Mouse (Mus musculus): ENCODE measurements around the gene Gk5.
"Not testable (repeated sequence)": the region's sequence is repeated elsewhere in the genome, so short reads cannot be mapped to it uniquely, and the experiment has no call there.

The Gk5 gene

DNA sequence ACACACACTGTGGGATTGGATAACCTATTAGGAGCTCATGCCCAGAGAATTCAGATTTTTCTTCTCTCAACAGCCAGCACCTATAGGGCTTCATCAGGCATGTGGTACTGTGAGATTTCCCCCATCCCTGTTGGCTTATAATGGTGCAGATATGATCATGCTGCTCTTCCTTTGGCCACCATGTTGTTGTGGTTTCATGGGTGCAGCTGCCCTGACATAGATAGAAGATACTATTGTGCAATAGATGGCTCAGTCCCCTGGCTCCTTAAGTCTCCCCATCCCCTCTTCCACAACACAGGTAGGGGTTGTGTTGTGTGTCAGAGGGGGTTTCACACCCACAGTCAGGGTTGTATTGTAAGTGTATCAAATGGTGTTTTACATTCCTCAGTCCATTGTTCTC lies 25.7 kb downstream of the Gk5 start:
- no peak for DNase-seq (ENCODE audit: low read depth)

DNA sequence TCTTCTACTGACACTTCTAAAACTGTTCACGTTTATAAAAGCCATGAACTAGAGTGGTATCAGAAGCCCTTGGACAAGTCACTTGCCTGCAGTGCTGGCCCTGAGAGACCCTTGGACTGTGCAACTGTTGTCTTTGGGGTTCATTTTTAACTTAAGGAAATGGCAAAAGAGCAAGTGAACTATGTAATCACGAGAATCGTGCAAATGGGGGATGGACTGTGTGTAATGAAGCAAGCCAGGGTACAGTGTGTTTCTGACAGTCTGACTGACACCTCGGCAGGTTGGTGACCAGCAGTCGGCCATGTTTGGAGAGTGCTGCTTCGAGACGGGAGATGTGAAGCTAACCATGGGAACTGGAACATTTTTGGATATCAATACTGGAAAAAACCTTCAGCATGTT lies 33.6 kb downstream of the Gk5 start:
- DNase-seq (ENCODE audit: low read depth) = no peak

DNA sequence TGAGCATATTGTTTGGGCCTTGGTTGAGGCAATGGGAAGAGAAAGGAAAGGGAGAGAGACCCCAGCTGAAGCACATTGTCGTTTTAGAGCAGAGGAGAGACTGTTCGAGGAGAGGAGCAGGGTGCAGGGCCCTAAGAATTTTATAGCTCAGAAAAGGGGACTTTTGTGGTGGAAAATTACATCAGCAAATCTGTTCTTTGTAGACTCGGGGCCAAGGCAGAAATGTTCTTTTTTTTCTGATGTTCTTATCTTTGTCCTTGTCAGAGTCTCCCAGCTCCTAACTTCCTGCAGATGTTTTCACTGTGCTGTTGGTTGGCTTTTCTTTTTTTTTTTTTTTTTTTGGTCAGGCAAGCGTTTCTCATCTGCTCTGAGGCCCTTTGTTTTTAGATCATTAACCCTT lies 39.3 kb downstream of the Gk5 start:
- DNase-seq (ENCODE audit: low read depth) = no peak

DNA sequence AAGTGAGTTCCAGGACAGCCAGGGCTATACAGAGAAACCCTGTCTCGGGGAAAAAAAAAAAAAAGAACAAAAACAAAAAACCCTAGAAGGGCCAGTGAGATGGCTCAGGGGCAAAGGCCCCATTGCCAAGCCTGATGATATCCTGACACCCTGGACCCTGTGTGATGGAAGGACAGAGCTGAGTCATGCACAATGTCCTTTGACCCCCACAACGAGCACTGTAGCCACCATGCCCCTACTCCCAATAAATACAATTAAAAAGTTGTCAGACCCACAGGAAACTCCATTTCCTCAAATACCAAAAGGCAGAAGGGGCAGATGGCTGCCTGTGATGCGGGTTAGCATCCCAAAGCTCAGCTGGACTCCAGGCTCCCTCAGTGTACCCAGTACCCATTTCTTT lies 39.9 kb downstream of the Gk5 start:
- DNase-seq (ENCODE audit: low read depth) = no peak

DNA sequence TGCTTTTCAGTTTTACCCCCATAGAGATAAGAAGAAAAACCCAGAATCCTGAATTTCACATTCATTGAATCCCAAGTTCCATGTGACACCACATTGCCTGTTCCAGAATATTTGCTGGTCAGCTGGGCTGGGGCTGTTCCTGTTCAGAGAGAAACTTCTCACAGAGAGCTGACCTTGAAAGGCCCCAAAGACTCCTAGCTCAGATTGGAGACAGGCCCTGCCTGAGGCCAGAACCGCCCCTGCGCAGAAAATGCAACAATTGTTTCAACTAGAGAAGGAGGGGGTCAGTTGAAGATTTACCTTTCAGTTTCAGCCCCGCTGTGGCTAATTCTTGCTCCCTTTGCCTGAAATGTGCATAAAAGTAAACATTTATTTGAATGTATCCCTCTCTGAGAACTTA lies 41.6 kb downstream of the Gk5 start:
- no peak for DNase-seq (ENCODE audit: low read depth)

DNA sequence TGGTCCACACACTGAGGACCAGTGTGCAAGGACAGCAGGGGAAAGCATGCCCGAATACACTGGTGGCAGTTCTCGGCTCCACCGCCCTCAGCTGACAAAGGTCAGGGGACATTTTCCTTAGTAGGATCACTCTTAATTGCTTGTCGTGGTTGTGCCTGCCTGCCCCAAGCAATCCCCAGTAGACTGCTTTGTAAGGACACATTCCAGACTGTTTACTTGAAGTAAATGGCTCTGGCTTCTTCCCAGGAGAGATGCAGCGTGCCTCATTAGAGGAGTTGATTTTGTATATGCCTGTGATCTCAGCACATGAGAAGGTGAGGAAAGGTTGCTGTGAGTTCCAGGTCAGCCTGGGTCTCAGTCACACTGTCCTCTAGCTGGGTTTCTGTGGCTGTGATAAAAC lies 43.3 kb downstream of the Gk5 start:
- DNase-seq (ENCODE audit: low read depth) = no peak

DNA sequence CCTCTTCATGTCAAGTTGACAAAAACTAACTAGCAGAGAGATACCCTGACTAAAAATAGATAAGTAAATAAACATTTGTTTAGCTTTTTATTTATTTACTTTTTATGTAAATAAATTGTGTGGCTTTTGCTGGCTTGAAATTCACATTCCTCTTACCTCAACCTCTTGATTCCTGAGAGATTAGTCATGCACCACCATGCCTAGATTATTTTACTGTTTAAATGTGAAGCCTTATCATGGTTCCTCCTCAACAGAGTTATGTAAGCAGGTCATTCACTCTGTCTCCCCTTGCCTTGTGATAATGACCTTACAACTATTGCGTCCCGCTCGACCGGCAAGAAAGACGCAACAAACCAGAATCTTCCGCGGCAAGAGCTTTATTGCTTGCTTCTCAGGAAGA lies 44.3 kb downstream of the Gk5 start:
- peak; percentile 14 for DNase-seq (ENCODE audit: low read depth)

DNA sequence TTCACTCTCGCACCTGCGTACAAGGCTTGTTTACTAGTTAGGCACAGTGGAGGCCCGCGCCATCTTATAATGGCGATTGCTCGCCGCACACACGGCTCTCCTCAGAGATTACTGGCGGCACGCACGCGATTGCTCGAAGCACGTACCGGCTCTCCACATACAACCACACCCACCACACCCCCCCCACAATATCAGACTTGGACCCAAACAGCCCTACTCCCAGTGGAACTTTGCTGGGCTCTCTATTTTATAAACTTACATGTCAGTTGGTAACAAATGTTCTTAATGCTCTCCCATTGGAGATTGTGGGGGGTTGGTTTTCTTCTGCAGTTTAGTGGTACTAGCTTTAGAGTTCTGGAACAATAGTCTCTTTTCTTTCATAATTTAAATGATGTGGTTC lies 44.8 kb downstream of the Gk5 start:
- not testable (repeated sequence) for DNase-seq (ENCODE audit: low read depth)

DNA sequence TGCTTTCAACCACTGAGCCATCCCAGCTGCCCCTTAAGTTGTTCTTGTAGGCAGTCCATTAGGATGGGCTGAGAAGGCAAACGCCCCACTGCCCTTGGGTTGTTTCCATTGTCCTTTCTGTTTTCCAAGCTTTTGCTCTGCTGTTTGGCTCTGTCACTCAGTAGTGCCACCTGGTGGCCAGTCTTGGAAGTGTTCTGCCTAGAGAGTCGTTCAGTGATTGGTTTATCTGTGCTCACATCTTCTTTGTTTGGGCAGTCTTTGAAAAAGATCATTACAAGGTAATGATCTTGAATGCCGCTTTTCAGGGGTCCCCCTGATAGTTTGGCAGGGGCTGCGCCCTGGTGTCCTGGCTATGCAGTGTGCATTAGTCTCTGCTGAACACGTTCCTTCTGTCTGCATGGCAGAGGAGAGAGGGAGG lies 48.0 kb downstream of the Gk5 start:
- DNase-seq (ENCODE audit: low read depth) = peak; percentile 60

DNA sequence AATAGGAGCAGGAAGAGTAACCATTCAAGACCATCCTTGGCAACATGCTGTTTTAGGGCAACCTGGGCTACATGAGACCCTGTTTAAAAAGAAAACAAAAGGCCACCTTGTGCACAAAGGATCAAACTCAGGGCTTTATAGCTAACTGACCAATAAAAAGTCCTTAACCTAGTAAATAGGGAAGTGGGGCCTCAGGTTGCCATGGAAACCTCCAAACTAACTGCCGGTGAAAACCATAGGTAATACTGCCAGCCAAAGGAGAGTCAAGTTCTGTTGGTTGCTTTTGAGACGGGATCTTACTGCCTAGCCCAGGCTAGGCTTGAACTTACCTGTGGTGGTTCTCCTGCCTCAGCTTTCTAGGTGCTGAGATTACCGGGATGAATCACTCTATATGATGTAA lies 51.4 kb downstream of the Gk5 start:
- DNase-seq (ENCODE audit: low read depth) = no peak

DNA sequence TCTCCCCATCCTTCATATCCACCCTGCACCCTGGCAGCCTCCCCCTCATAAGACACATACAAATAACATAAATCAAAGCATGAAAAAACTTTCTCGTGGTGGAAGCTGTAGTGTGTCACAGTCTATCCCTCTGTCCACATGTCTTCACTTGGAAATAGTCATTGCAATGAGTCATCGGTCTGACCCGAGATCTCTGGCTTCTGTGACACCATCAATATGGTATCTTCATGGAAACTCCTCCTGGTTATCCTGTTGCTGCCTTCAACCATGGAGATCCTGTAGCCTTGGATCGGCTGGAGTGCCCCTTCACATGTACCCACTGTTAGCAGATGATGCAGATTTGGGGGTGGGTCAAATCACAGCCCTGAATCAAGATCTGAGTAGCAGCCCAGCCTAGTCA lies 65.7 kb downstream of the Gk5 start:
- DNase-seq (ENCODE audit: low read depth) = peak; percentile 30

DNA sequence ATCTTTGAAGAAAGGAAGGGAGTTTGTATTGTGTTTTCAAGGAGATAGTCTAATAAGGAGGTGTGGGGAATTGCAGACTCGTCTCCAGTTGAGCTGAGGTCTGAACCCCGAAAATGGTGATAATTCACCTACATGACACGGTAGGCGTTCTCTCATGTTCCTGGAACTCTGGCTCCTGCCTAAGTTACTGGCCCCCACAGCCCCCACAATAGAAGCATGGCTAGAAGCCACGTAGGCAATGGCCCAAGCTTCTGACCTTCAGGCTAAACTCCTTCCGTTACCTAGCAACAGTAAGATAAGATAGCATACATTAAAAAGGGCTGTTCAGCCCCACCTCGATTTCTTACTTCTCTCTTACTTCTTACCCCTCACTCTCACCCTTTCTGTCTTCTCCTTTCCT lies 67.5 kb downstream of the Gk5 start:
- DNase-seq (ENCODE audit: low read depth) = no peak

DNA sequence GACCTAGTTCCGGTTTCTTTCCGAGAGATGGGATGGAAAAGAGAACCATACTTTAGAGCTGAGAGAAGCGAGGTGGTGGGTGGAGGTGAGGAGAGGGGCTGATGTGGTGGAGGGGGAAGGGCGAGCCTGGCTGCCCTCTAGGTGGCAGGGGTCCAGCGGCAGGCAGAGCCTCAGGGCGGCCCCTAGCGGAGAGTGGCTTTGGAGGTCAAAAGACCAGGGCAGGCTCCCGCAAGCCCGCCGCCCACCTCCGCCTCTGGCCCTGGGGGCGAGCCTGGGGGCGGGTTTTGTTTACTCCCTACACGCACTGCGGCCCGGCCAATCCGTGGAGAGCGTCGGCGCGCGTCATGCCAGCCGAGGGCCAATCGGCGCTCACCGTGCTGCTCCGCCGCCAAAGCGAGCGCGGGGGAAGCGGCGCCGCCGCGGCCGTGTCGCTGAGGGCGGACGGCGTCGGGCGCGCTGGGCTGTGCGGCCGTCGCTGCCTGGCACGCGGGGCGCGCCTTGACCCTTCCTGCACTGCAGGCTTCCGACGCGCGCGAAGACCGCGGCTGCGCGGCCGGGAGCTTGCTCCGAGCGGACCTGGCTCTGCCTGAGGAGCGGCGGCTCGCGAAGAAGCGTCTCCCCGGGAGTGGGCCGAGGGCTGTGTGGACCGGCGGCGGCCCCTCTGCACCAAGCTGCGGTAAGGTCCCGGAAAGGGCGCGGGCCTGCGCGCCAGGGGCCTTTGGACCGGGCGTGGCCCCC lies 76.9 kb downstream of the Gk5 start, which contains the start of gene Tfdp2:
Gene Tfdp2 (plus strand): TSS at position 391 of the 738 bp plus-strand sequence.
- peak; percentile 90 for DNase-seq (ENCODE audit: low read depth)

DNA sequence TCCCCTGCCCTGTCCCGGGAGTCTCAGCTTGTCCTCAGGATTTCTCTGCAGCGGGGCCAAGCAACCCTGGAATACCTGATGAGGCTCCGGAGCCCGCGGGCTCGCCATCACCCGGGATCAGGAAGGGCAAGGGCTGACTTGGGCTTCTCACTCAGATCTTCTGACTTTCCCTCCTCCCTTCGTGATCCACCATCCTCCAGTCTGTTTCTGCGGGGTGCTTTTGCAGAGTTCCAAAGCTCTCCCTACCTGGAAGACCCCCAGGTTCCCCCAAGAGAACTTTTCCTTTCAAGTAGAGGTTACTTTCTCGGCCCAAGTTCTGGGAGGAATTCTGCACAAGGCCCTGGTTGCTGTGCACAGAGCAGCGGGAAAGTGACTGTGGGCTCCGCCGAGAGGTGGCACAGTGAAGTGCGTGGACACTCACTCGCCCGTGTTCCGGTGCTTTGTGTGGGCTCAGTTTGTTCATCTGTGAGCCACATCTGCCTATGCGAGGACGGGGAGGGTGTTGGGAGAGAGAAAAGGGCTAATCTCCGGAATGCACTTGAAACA lies 77.5 kb downstream of the Gk5 start:
- peak; percentile 60 for DNase-seq (ENCODE audit: low read depth)

DNA sequence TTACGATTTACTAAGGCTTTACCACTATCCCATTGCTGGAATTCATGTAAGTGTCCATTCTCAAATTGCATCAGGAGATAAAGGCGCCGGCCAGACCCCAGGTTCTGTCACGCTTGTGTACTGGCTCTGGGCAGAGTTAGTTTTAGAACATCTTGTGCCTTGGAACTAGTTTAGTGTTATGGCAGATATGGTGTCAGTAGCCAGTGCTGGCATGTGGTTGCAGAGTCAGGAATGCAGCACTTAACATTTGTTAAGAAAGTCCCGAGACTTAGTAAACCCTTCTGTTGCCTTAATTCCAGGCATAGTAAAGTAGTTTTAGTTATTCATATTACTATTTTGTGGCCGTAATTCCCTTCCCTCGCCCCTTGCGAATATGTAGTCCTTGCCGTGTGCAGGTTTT lies 78.6 kb downstream of the Gk5 start:
- DNase-seq (ENCODE audit: low read depth) = no peak

DNA sequence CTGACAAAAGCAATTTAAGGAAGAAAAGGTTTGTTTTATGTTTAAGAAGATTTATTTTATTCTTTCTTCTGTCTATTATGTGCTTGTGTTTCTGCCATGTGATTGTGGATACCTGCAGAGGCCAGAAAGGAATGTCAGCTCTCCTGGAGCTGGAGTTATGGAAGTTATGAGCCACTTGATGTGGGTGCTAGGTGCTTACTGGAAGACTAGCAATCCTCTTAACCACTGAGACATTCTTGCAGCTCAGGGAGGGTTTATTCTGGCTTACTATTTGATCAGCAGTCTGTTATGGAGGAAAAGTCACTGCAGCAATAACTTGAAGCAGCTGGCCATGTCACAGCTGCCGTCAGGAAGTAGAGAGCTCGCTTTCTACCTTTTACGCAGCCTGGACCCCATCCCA lies 84.5 kb downstream of the Gk5 start:
- DNase-seq (ENCODE audit: low read depth) = no peak

DNA sequence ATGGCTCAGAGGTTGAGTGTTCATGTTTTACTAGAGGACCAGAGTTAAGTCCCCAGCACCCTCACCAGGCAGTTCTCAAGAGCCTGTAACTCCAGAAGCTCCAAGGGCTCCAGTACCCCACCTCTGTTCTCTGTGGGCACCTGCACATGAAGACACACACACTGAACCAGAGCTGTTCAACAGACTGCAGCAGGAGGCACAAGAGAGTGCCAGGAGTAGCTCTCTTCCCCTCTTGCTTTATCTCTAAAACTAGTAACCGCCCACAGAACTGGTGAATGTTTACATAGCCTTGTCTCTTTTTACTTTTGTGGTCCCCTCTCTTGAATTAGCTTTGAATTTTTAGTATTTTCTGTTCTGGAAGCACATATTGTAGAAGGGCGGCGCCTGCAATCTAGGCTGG lies 88.3 kb downstream of the Gk5 start:
- DNase-seq (ENCODE audit: low read depth) = no peak

DNA sequence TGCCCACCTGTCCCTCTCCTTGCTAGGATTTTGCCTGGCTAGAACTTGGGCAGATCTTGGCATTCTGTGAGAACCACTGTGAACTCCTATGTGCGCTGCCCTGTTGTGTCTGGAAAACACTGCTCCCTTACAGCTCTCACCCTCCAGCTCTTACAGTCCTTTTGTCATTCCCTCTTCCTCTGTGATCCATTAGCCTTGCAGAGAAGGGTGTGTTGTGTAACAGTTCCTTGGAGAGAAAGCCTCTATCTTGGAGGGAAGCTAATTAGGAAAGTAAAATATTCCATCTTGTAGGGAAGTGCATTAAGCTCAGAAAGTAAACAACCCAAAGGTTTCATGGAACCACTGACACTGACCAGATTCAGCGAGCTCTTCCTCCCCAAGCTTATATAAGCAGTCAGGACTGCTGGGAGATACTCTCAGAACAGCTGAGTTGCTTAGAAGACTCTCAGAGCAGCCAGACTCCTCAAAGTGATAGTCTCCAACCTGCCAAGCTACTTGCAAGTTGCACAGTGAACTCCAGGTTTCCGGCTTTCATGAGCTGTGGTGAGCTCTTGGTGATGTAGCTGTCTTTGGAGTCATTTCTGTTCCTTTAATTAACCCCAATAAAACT lies 94.0 kb downstream of the Gk5 start:
- no peak for DNase-seq (ENCODE audit: low read depth)

DNA sequence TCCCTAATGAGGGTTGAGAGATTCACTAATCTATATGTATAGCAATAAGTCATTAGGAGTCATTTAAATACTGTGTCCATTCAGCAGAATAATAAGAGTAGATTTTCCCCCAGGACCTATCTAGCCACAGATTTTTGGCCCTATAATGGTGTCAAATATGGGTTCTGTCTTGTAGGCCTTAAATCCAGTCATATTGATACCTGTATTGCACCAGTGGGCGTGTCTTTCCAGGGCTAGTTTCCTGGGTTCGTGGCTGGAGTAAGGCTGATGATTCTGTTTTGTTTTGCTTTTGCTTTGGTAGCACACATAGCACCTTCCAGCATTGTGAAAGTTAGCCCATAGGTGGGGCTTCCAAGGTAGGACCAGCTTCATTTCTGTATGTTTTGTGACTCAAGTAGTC lies 95.0 kb downstream of the Gk5 start:
- DNase-seq (ENCODE audit: low read depth) = no peak

DNA sequence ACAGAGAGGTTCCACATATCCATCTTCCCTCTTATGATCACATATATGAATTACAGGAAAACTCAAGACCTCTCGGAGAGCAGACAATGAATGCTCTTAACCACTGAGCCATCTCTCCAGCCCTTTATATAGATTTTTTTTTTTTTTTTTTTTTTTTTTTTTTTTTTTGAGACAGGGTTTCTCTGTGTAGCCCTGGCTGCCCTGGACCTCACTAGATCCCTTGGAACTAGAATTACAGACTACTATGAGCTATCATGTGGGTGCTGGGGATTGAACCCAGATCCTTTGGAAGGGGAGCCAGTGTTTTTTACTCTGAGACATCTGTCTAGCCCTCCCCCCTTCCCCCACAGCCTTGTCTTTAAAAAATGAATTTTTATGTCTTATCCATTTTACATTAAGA lies 98.1 kb downstream of the Gk5 start:
- DNase-seq (ENCODE audit: low read depth) = no peak

DNA sequence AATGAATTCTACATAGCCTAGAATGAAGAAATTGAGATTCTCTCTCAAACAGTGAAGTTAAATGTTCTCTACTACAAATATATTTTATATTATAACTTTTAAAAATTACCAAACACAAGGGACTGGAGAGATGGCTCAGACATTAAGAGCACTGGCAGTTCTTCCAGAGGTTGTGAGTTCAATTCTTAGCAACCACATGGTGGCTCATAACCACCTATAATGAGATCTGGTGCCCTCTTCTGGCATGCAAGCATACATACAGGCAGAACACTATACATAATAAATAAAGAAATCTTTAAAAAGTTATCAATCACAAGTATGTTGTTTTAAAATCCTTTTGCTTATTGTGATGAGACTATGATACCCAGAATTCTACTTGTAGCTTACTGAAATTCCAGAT lies 98.6 kb downstream of the Gk5 start:
- peak; percentile 5 for DNase-seq (ENCODE audit: low read depth)

DNA sequence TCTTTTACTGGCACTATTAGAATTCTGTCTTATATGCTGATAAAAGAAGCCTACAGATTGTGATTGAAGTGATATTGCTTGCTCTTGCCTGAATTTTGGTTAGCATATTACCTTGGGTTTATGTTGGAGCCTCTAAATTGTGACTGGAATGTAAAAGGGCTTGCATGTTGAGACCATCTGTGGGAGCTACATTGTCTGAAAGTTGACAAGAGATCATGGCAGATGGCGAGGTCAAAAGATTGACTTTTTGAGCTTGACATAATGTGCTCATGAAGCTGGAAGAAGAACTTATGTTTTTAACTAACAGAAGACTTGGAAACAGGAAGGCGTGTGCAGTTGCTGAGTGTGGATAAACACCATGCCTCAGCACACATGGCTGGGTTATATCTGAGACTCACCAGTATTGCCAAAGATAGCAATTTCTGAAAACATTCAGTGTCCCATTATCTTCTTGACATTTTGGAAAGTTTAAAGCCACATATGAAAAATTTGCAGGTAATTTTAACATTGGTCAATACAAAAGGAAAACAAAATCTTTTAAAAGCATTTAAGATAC lies 100.0 kb downstream of the Gk5 start:
- DNase-seq (ENCODE audit: low read depth) = no peak

DNA sequence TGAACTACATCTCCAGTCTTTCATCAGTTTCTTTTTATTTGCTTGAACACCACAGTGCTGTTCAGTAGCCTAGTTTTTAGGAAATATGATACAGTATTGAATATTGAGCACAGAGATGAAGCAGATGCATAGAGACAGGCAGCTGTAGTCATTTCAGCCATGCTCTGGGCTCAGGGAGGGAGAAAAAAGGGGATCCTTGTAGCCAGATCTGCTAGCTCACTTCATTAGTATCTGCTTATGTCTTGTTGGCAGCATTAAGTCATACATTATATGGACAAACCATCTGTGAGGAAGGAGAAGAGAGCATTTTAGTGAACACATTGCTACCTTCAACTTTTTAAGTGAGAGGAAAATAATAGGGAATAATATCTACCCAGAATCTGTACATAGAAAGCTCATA lies 101.3 kb downstream of the Gk5 start:
- DNase-seq (ENCODE audit: low read depth) = no peak

DNA sequence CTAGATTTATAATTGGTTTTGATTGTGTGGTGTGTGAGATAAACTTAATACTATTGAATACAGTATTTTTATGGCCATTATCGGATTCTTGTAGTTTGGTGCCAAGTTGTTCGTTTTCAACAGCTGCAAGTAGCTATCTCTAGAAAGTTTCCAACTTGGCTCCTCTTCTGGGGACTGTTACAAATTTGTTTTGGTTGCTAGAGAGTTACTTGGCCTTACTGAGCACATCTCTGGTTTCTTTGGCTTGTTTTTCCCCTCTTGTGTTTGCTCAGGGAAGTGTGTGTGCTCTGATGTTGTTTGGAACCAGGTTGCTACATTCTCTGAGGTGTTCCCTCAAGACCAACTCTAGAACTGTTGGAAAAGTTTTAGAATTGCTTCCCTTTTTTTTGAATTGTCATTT lies 104.1 kb downstream of the Gk5 start:
- no peak for DNase-seq (ENCODE audit: low read depth)

All from NIH3T3 (cell line).